Mouse (Mus musculus): ENCODE measurements at regions not wholly inside any gene's neighbourhood (a gene's known extent, or its start where the extent isn't known, plus 50 kb on each side); places are given as distances from the start of the nearest gene placed in this dataset.

- DNase-seq (ENCODE audit: low spot score in 2 of 2), result no peak
Observed at GRCm38 (mm10) chr13:53805872-53806271, 249.6 kb downstream of the Drd1 start.

GRCm38 (mm10) chr13:53800978-53801377 is 254.5 kb downstream of the Drd1 start:
- no peak for DNase-seq (ENCODE audit: low spot score in 2 of 2)

- peak; percentile 14 to 17 for DNase-seq (ENCODE audit: low spot score in 2 of 2)
Observed at GRCm38 (mm10) chr13:53788809-53789208, 266.7 kb downstream of the Drd1 start.

GRCm38 (mm10) chr13:53783492-53783891 is 272.0 kb downstream of the Drd1 start:
- DNase-seq (ENCODE audit: low spot score in 2 of 2), result peak; percentile 14 to 15

GRCm38 (mm10) chr13:53779150-53779549 is 276.4 kb downstream of the Drd1 start:
- no peak for DNase-seq (ENCODE audit: low spot score in 2 of 2)

GRCm38 (mm10) chr13:53776421-53776820 is 279.1 kb downstream of the Drd1 start:
- no peak for DNase-seq (ENCODE audit: low spot score in 2 of 2)

GRCm38 (mm10) chr13:53775687-53776086 is 279.8 kb downstream of the Drd1 start:
- no peak for DNase-seq (ENCODE audit: low spot score in 2 of 2)

GRCm38 (mm10) chr13:53764613-53765243 is 290.8 kb downstream of the Drd1 start:
- DNase-seq (ENCODE audit: low spot score in 2 of 2), result no peak

GRCm38 (mm10) chr13:53757576-53758237 is 284.8 kb upstream of the Msx2 start:
- no peak for DNase-seq (ENCODE audit: low spot score in 2 of 2)

GRCm38 (mm10) chr13:53756970-53757530 is 284.2 kb upstream of the Msx2 start:
- DNase-seq (ENCODE audit: low spot score in 2 of 2), result no peak

GRCm38 (mm10) chr13:53755046-53755615 is 282.3 kb upstream of the Msx2 start:
- no peak for DNase-seq (ENCODE audit: low spot score in 2 of 2)

GRCm38 (mm10) chr13:53753049-53753448 is 280.2 kb upstream of the Msx2 start:
- no peak for DNase-seq (ENCODE audit: low spot score in 2 of 2)

GRCm38 (mm10) chr13:53740981-53741380 is 268.1 kb upstream of the Msx2 start:
- DNase-seq (ENCODE audit: low spot score in 2 of 2), result no peak

- DNase-seq (ENCODE audit: low spot score in 2 of 2), result no peak
Observed at GRCm38 (mm10) chr13:53739127-53739526, 266.3 kb upstream of the Msx2 start.

- no peak for DNase-seq (ENCODE audit: low spot score in 2 of 2)
Observed at GRCm38 (mm10) chr13:53734944-53735343, 262.1 kb upstream of the Msx2 start.

- DNase-seq (ENCODE audit: low spot score in 2 of 2), result no peak
Observed at GRCm38 (mm10) chr13:53730259-53730902, 257.5 kb upstream of the Msx2 start.

- no peak for DNase-seq (ENCODE audit: low spot score in 2 of 2)
Observed at GRCm38 (mm10) chr13:53729848-53730247, 257.0 kb upstream of the Msx2 start.

GRCm38 (mm10) chr13:53726031-53726430 is 253.2 kb upstream of the Msx2 start:
- DNase-seq (ENCODE audit: low spot score in 2 of 2), result no peak

- no peak for DNase-seq (ENCODE audit: low spot score in 2 of 2)
Observed at GRCm38 (mm10) chr13:53722881-53723280, 250.0 kb upstream of the Msx2 start.

GRCm38 (mm10) chr13:53721038-53721463 is 248.2 kb upstream of the Msx2 start:
- no peak for DNase-seq (ENCODE audit: low spot score in 2 of 2)

- DNase-seq (ENCODE audit: low spot score in 2 of 2), result no peak
Observed at GRCm38 (mm10) chr13:53717582-53717981, 244.7 kb upstream of the Msx2 start.

- DNase-seq (ENCODE audit: low spot score in 2 of 2), result no peak
Observed at GRCm38 (mm10) chr13:53717086-53717485, 244.2 kb upstream of the Msx2 start.
